Mouse (Mus musculus) embryo, embryonic 11 days (tissue): ENCODE data around the gene Ntrk3.
A peak's percentile ranks its signal among the peaks of the same experiment; 100 is the strongest.

ENCODE experiments used
- DNase-seq: peaks from one replicate; pipeline ENCODE4 v3.0.0-alpha.2; 2015

The Ntrk3 gene

DNA sequence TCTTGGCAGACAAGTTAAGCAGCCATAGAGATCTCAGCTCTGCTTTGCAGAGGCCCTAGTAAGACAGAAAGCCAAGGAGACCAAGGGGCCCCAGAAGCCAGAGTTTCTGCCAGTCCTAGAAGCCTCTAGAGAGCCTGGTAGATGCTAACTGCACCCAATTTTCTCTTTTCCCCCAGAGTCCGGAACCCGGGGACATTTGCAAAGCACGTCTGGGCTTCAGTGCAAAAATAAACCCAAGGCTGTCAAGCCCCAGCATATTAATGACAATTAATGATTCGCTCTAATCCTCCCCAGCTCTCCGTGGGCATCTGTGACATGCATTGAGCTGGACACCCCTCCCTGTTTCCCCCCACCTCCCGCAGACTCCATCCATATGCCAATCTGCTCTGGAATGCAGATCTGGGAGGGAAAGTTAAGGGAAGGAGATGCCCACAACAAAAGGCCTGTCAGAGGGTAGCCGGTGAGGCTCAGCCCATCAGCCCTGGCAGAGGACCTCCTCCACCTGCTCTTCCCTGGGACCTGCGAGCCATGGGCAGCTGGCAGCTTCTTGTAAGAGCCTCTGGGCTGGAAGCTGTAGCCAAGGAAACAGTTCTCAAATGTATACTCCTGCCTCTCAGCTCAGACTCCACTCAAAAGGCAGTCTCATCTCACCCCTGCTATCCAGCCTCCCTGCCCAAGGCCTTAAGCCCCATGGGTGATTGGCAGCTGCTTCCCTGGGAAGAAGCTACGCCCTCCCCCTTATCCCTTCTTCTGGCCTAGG, 117.8 kb downstream of the Ntrk3 start:
- no peak for DNase-seq

DNA sequence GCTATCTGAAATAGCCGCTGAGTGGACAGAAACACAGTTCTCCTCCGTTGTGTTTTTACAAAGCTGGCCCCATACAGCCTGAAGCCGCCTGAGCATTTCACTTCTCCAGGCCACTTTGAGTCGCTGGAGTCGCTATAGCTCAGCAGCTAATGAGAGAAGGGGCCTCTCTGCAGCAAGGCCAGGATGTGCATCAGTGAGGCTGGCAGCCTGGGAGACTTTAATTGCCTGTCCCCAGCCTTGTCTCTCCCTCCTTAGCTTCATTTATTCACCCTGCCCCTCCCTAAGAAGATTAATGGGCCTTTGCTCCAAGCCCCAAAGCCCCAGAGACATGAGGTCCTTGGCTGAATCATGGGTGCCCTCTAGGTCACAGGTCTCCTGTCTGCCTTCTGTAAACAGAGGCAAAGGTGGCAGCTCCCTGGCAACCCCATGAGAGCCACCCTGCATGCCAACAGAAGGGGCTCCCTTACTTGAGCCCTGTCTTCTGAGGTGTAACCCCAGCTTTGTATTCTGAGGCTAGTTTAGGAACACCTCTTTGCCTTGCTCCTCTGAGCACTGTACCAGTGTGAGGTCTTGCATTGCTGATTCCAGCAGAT, 132.2 kb downstream of the Ntrk3 start:
- no peak for DNase-seq

DNA sequence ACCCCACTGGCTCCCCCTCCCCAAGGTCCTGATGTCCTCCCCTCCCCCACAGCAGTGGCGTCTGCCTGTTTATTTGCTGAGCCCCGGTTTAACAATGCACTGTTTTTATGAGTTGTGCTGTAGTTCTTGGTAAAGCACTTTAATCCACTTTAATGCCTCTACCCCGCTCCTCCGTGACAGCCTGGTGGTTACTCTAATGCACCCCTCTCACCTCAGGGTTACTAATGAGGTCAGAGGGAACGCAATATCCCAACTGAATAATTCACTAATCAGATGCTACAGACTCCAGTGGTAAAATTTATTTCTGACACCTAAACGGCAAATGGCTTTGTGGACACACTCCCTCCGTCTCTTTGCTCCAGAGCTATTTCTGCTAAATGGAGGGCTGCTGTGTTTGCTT, 133.9 kb downstream of the Ntrk3 start:
- no peak for DNase-seq

DNA sequence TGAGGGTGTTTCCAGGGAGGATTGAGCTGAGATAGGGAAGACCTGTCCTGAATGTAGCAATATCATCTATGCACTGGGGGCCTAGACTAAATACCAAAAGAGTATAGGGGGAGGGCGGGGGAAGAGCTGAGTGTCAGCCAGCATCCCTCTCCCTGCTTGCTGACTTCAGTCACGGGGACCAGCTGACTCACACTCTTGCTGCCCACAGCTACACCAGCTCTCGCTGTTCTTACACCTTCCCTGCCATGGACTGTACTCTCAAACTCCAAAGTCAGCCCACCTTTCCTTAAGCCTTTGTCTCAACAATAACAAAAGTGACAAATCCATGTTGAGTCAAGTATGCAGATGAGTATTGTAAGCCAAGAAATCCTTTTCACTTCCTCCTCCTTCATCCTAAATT, 136.0 kb downstream of the Ntrk3 start:
- no peak for DNase-seq

DNA sequence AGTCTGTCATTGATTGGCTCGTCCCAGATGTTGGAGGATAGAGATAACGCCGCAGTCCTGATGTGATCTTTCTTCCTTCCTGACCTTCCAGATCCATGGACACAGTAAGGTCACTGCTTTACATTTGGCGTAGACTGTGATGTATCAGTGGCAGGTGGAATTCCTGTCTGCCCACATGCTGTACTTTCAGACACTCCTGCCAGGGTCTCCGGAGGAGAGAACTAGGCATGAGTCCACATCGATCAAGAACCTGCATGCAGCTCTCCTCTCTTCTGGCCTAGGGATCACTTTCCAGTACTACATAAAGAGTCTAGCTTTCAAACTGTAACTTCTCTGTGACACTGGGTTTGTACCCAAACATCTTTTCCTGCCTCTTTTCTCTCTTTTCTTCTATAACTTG, 136.9 kb downstream of the Ntrk3 start:
- no peak for DNase-seq

GRCm38 (mm10) chr7:78599941-78600677, 137.7 kb downstream of the Ntrk3 start:
- no peak for DNase-seq

DNA sequence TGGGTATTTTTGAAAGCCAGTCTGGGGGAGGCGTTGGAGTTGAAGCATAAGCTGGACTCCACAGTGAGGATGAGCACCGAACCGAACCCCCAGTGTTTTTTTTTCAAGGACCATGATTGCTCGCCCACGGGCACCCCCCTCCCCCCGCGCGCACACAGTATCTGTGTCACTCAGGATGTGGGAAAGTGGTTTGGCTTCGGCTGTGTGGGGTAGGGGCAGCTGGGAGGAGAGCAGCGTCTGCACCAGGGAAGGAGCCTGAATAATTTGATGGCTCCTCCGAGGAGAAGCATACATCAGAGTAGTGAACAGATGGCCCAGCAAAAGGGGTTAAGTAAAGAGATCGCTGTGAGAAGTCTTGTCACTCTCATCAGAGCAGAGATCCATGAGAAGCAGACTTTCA, 139.7 kb downstream of the Ntrk3 start:
- DNase-seq: no peak

GRCm38 (mm10) chr7:78597251-78598129, 140.3 kb downstream of the Ntrk3 start:
- no peak for DNase-seq

DNA sequence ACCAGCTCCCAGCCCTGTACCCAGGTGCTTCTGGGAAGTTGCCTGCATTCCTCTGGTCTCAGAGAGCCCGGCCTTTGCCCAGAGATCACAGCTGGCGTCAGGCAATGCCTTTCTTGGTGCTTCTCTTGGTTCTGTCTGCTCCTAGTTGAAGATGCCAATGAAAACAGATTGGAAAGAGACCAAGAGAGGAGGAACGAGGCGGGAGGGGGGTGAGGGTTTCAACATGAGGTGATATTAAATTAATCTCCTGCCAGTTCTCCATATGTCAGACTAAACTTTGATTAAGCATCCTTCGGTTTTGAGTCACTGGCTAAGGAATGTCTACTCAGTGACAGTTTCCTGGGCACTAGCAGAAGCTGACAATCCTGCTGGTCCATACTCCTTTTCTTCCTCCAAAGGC, 141.3 kb downstream of the Ntrk3 start:
- no peak for DNase-seq

- DNase-seq: peak; percentile 80
These were observed 141.9 kb downstream of the Ntrk3 start for GRCm38 (mm10) chr7:78595895-78596294.

DNA sequence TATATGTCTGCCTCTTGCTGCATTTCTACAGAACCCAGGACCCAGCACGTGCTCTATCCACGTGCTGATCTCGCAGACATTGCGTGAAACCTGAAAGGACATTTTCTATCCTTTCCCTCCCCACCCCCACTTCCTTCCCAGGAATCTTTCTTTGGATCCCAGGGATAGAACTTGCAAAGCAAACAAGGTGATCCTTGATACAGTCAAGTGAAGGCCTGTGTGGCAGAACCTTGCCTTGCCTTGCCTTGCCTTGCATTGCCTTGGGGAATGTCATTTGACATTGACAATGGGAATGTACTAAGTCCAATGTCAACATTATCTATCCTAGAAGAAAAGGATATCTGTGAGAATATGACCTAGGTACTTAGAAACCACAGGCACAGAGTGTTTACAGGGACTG, 144.9 kb downstream of the Ntrk3 start:
- no peak for DNase-seq

DNA sequence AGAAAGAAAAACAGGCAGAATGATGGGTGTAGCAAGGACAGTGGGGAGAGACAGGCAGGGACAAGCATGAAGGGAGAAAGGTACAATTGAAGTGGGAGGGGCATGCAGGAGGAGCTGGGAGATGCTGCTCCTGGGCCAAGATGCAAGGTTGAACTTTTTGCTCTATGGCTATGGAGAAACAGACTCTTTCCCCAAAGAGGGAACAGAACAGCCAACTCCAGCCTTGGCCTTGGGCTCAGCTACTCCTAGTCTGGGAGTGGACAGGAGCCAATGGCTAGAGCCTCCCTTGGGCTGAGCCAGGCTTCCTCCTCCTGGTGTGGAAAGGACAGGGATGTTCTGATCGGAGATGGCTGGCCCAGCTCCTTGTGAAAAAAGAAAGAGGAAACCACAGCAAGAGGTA, 145.6 kb downstream of the Ntrk3 start:
- no peak for DNase-seq

- no peak for DNase-seq
These were observed 148.0 kb downstream of the Ntrk3 start for GRCm38 (mm10) chr7:78589766-78590165.

DNA sequence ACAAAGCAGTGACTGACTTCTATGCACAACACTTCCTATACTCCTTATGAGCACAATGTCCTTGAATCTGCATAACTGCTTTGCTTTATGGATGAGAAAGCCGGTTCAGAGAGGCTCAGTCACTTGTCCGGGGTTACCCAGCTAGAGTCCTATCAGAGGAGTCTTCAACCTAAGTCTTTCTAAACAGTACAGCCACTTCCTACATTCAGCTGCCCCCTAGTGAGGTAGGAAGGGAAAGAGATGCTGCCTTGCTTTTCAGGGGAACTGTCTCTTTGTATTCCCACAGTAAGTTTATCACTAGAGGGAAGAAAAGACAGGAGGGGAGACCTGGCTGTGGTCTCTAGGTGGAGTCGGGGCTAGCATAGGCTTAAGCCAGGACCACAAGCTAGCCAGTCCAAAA, 151.0 kb downstream of the Ntrk3 start:
- DNase-seq: no peak

DNA sequence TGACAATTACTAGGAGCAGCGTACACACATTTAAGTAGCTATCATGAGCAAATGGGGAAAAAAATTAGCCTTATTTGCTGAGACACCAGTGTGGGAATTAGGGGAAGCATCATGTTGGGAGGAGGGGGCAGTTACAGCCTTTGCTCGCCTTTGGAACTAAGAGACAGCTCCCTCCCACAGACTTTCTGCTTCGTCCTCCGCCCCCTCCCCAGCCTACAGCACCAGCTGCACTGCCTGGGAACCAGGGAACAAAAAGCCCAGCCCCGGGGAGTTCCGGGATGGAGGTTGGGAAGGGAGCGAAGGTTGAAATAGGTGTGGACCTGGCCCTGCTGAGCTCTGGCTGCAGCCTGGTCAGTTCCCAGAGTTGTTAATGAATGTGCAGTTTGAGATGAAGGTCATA, 151.9 kb downstream of the Ntrk3 start:
- no peak for DNase-seq

GRCm38 (mm10) chr7:78584936-78585335, 152.9 kb downstream of the Ntrk3 start:
- no peak for DNase-seq

DNA sequence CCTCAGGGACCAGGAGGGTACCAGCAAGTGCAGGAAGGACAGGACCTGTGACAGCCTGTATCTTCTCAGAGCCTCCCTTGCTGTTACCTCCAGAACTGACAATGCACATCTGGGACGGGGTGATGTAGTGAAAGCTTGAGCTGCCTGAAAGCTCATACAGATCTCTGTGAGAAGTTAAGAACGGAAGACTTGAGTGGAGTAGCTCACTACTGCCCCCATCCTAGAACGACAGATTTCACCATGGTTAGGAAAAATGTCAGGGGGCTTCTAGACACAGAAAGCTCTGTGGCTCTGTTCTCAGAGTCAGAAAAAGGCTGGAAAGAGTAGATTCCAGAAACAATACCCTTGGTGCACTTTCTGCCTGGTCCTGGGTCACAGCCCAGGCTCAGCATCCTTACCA, 153.3 kb downstream of the Ntrk3 start:
- DNase-seq: peak; percentile 34

- DNase-seq: no peak
These were observed 154.1 kb downstream of the Ntrk3 start for GRCm38 (mm10) chr7:78583678-78584077.

DNA sequence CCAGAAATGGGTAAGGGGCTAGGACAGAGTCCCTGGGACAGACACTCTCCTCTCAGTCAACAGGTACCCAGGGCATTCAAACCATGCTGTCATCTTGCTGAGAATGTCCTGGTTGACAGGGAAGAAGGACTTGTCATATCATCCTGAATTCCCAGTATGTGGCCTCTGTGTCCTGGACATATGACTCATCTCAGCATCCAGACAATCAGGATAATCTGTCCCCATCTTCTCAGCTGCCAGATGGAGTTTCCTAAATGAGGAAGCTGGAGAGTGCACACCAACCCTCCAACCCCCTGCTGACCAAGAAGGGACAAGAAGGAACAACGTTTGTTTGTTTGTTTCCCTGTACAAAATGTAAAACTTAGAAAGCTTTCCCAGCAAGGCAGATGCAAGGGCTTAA, 156.5 kb downstream of the Ntrk3 start:
- DNase-seq: no peak

GRCm38 (mm10) chr7:78579461-78580234, 158.2 kb downstream of the Ntrk3 start:
- peak; percentile 48 for DNase-seq

DNA sequence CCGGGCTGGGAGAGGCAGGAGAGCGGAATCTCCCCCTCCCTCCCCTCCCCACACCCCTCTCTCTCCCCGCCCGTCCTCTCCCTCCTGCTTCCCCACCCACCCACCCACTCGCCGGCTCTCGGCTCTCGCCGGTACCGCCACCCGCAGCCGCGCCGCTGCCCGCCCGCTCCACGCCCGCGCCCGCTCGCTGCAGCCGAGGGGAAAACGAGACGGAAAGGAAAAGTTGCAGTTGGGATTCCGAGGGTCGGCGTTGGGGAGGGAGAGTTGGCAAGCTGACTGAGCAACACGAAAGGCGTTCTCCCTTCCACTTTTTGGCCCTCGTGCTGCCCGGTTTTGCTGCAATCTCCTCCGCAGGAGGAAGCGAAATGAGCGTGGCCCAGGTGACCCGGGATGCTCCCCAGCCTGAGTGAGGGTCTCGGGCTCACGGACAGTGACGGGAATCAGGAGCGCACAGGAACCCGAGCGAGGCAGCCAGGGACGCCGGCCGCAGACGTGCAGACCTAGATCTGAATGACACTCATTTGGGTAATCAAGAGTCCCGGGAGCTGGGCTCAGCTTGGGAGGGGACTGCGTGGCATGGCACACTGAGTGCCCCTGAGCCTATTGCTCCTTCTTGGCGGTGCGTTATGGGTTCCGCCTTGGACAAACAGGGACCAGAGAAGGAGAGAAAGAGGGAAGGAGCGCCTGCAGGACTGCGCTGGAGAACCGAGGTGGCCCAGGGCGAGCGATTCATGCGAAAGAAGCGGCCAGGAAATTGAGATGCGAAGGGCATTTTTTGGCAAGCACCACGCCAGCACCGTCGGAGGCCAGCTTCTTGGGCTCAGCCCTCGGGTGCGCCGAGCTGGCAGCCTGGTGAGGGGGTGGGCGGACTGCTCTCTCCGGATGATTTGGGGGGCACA, 159.1 kb downstream of the Ntrk3 start:
- DNase-seq: peak; percentile 56
